9 mouse cellular contexts compared by ENCODE assay signal in genomic region chr11:80809993-80810821, GRCm38 (mm10). TPM values are rescaled to one million over a fixed set of nuclear protein-coding genes. Genes with fewer than 3 reads are reported as not detected.
DNase-seq lines count a peak whose midpoint lies in the region; ATAC-seq and TF ChIP-seq lines count a peak whose summit lies in the region.
"Had no signal": no experiment of that assay in that cellular context is flagged by ENCODE, and none has a peak within 500 bp of the region (broad histone marks: within the 10 kb centered on the region; RNA-seq: fewer than 3 reads in every experiment).

Tmem98 (plus strand) TSS chr11:80810175.

- WGBS in kidney, adult 2 months, result 2% methylated on average over 54 of the region's 54 CpGs
- 1% methylated on average over 54 of the region's 54 CpGs for WGBS in forebrain, embryonic 15.5 days
- 0% methylated on average over 41 of the region's 54 CpGs for WGBS in hindbrain, embryonic 12.5 days
- under 1% methylated on average over 44 of the region's 54 CpGs for WGBS in limb, embryonic 13.5 days
- WGBS in midbrain, postnatal 0 days, result 2% methylated on average over 48 of the region's 54 CpGs

- peak within 1 kb of the TSS; percentile 87 for H3K4me2 ChIP-seq in forebrain, embryonic 15.5 days (replicated peaks)
- H3K4me2 ChIP-seq in hindbrain, embryonic 12.5 days (replicated peaks), result peak within 1 kb of the TSS; percentile 89
- H3K4me2 ChIP-seq in limb, embryonic 13.5 days (replicated peaks), result peak within 1 kb of the TSS; percentile 91
- H3K4me2 ChIP-seq in midbrain, postnatal 0 days (ENCODE audit: low read depth, low read length, poor library complexity, severe bottlenecking), result peak within 1 kb of the TSS; percentile 98

- no peaks in the 10 kb centered on the region for H3K27me3 ChIP-seq in kidney, adult 2 months (replicated peaks; ENCODE audit: control insufficient read depth, insufficient read depth, low read length)
- H3K27me3 ChIP-seq in forebrain, embryonic 15.5 days, result no peaks in the 10 kb centered on the region
- H3K27me3 ChIP-seq in hindbrain, embryonic 12.5 days, result no peaks in the 10 kb centered on the region
- no peaks in the 10 kb centered on the region for H3K27me3 ChIP-seq in limb, embryonic 13.5 days
- H3K27me3 ChIP-seq in midbrain, postnatal 0 days (ENCODE audit: insufficient read depth, low read length), result no peaks in the 10 kb centered on the region

- no peaks in the 10 kb centered on the region for H3K9me3 ChIP-seq in forebrain, embryonic 15.5 days
- H3K9me3 ChIP-seq in hindbrain, embryonic 12.5 days (replicated peaks), result no peaks in the 10 kb centered on the region
- peaks cover 2% of the 10 kb centered on the region; the same call in 1 of the 2 replicates for H3K9me3 ChIP-seq in limb, embryonic 13.5 days
- H3K9me3 ChIP-seq in midbrain, postnatal 0 days (ENCODE audit: low read length), result no peaks in the 10 kb centered on the region

- peak within 1 kb of the TSS; percentile 65 for H3K4me3 ChIP-seq in kidney, adult 2 months (ENCODE audit: insufficient read depth, low read depth, low read length)
- peak within 1 kb of the TSS; percentile 54 for H3K4me3 ChIP-seq in forebrain, embryonic 15.5 days
- H3K4me3 ChIP-seq in hindbrain, embryonic 12.5 days, result peak within 1 kb of the TSS; percentile 48
- H3K4me3 ChIP-seq in limb, embryonic 13.5 days, result peak within 1 kb of the TSS; percentile 58
- peak within 1 kb of the TSS; percentile 48 for H3K4me3 ChIP-seq in midbrain, postnatal 0 days (ENCODE audit: low read depth, low read length)

- DNase-seq in kidney, adult 2 months, result no peak
- DNase-seq in kidney, adult 8-10 months, result no peak
- peak; percentile 35 to 42 for DNase-seq in adrenal gland, postnatal 4 days (ENCODE audit: low spot score in 2 of 2)
- no peak for DNase-seq in midbrain, postnatal 0 days (ENCODE audit: low spot score)

- no peaks in the 10 kb centered on the region for H3K4me1 ChIP-seq in kidney, adult 2 months (ENCODE audit: control insufficient read depth, insufficient read depth, low read length)
- peaks cover 19% of the 10 kb centered on the region for H3K4me1 ChIP-seq in forebrain, embryonic 15.5 days
- peaks cover 19% of the 10 kb centered on the region for H3K4me1 ChIP-seq in hindbrain, embryonic 12.5 days
- H3K4me1 ChIP-seq in limb, embryonic 13.5 days, result peaks cover 26% of the 10 kb centered on the region
- H3K4me1 ChIP-seq in midbrain, postnatal 0 days (ENCODE audit: insufficient read depth, low read length), result 0 out of 2 replicates have a peak, but pooled peaks cover 7% of the 10 kb centered on the region

- peak within 1 kb of the TSS; percentile 66 for H3K9ac ChIP-seq in forebrain, embryonic 15.5 days (replicated peaks)
- H3K9ac ChIP-seq in hindbrain, embryonic 12.5 days, result peak within 1 kb of the TSS; percentile 72
- H3K9ac ChIP-seq in limb, embryonic 13.5 days, result peak within 1 kb of the TSS; percentile 86
- H3K9ac ChIP-seq in midbrain, postnatal 0 days (replicated peaks; ENCODE audit: low read length, poor library complexity, severe bottlenecking), result peak within 1 kb of the TSS; percentile 48

- no peak within 1 kb of the TSS for H3K27ac ChIP-seq in kidney, adult 2 months (ENCODE audit: insufficient read depth, low read depth, low read length)
- peak within 1 kb of the TSS; percentile 67 for H3K27ac ChIP-seq in forebrain, embryonic 15.5 days (replicated peaks)
- H3K27ac ChIP-seq in hindbrain, embryonic 12.5 days, result peak within 1 kb of the TSS; percentile 66
- H3K27ac ChIP-seq in limb, embryonic 13.5 days, result peak within 1 kb of the TSS; percentile 76
- no peak within 1 kb of the TSS for H3K27ac ChIP-seq in midbrain, postnatal 0 days (ENCODE audit: low read depth, low read length)

- peak; percentile 81 for ATAC-seq in forebrain, embryonic 15.5 days (replicated peaks)
- ATAC-seq in hindbrain, embryonic 12.5 days (ENCODE audit: low FRiP score), result peak; percentile 79
- peak; percentile 69 for ATAC-seq in limb, embryonic 13.5 days (ENCODE audit: low FRiP score, low read depth)
- ATAC-seq in midbrain, postnatal 0 days (ENCODE audit: low FRiP score), result no peak
- ATAC-seq in erythroid progenitor cell, adult 5-6 weeks (replicated peaks; ENCODE audit: low FRiP score, poor library complexity, severe bottlenecking), result no peak

- no peak for TF ChIP-seq POLR2A in kidney, adult 2 months (IDR thresholded peaks at IDR 0.05; ENCODE audit: low read depth, low read length)

- no peak for TF ChIP-seq CTCF in kidney, adult 2 months (conservative IDR thresholded peaks at IDR 0.05; ENCODE audit: insufficient read depth, insufficient read length, low read depth, low read length)
- TF ChIP-seq CTCF in midbrain, postnatal 0 days (IDR thresholded peaks at IDR 0.05), result no peak

- no peaks in the 10 kb centered on the region for H3K36me3 ChIP-seq in kidney, adult 2 months (ENCODE audit: control insufficient read depth, insufficient read depth, low read length)
- H3K36me3 ChIP-seq in forebrain, embryonic 15.5 days, result 0 out of 2 replicates have a peak, but pooled peaks cover 3% of the 10 kb centered on the region
- H3K36me3 ChIP-seq in hindbrain, embryonic 12.5 days, result peaks cover 29% of the 10 kb centered on the region; the same call in 1 of the 2 replicates
- peaks cover 28% of the 10 kb centered on the region for H3K36me3 ChIP-seq in limb, embryonic 13.5 days
- H3K36me3 ChIP-seq in midbrain, postnatal 0 days (ENCODE audit: insufficient read depth, low read length), result no peaks in the 10 kb centered on the region

RNA-seq across cellular contexts. Expression of gene Tmem98, which starts in this region (rescaled TPM):
- 23.0 and 26.3 TPM in 2 replicates for polyA plus RNA-seq in kidney, adult 2 months (2012; rRNA removed)
- total RNA-seq in adrenal gland, postnatal 4 days (2021), result 10 to 100 TPM; 52.7 to 53.2 TPM
- 39.9 and 40.2 TPM in 2 replicates for polyA plus RNA-seq in forebrain, embryonic 15.5 days (2015; fragmentation: Nextera tagmentation; extraction: Ambion mirVana)
- polyA plus RNA-seq in hindbrain, embryonic 12.5 days (2016; fragmentation: Nextera tagmentation; extraction: Ambion mirVana), result 67.4 and 69.5 TPM in 2 replicates
- polyA plus RNA-seq in limb, embryonic 13.5 days (2015; fragmentation: Nextera tagmentation; extraction: Ambion mirVana), result 106 and 107 TPM in 2 replicates
- total RNA-seq in midbrain, postnatal 0 days (2014; rRNA removed), result 11.6 and 12.6 TPM in 2 replicates
- polyA plus RNA-seq in midbrain, postnatal 0 days (2015; fragmentation: Nextera tagmentation; extraction: Ambion mirVana), result 12.6 and 14.1 TPM in 2 replicates
- total RNA-seq in erythroid progenitor cell, adult 5-6 weeks (2015; ENCODE audit: low replicate concordance), result 3.6 TPM in 1 of 2 replicates, not detected in the other
- total RNA-seq in erythroid progenitor cell, adult 5-6 weeks (2017; ENCODE audit: low replicate concordance), result not detected in 2 replicates
- total RNA-seq: neutrophil, adult 5-6 weeks had no signal

Comparison
In these comparisons a context has a peak if more than half of its experiments do, and no peak if none do; other contexts are left out.
1. DNase-seq: peak in adrenal gland, postnatal 4 days (2 of 2); none in kidney, adult 2 months (single experiment), kidney, adult 8-10 months (0 of 2) and midbrain, postnatal 0 days (single experiment).
2. H3K27ac ChIP-seq: peak in forebrain, embryonic 15.5 days (single experiment), hindbrain, embryonic 12.5 days (single experiment) and limb, embryonic 13.5 days (single experiment); none in kidney, adult 2 months (single experiment) and midbrain, postnatal 0 days (single experiment).
3. ATAC-seq: peak in forebrain, embryonic 15.5 days (single experiment), hindbrain, embryonic 12.5 days (single experiment) and limb, embryonic 13.5 days (single experiment); none in midbrain, postnatal 0 days (single experiment) and erythroid progenitor cell, adult 5-6 weeks (single experiment).
4. Peak in every context shown above with its lines, with median percentiles within 50 percentile points of each other: H3K4me3 ChIP-seq, H3K4me2 ChIP-seq and H3K9ac ChIP-seq.